Mouse (Mus musculus) erythroblast, embryonic 14.5 days (primary cell): Measurements from ENCODE around the gene Opn3. TPM values are rescaled to one million over a fixed set of nuclear protein-coding genes. Genes with fewer than 3 reads are reported as not detected.

Experiments used
- H3K27me3 ChIP-seq: 2 replicates; pipeline ENCODE4 v1.6.1; 2012; ENCODE audit warnings: inconsistent platforms; ENCODE audit not compliant: control insufficient read depth
- H3K36me3 ChIP-seq: 2 replicates; pipeline ENCODE4 v1.6.1; 2012; ENCODE audit warnings: mild to moderate bottlenecking, inconsistent platforms; ENCODE audit not compliant: control insufficient read depth
- H3K4me1 ChIP-seq: 2 replicates; pipeline ENCODE4 v1.6.1; 2012; ENCODE audit warnings: inconsistent platforms; ENCODE audit not compliant: control insufficient read depth
- H3K4me3 ChIP-seq: replicated peaks from 2 replicates; pipeline ENCODE3; 2012; ENCODE audit warnings: moderate library complexity, mild to moderate bottlenecking, inconsistent platforms
- H3K9me3 ChIP-seq: 2 replicates; pipeline ENCODE4 v1.6.1; 2012; ENCODE audit warnings: low read length, inconsistent platforms, mixed read lengths; ENCODE audit not compliant: control insufficient read depth
- GATA1 ChIP-seq: IDR thresholded peaks from 2 replicates; pipeline ENCODE4 v1.6.1; 2012; ENCODE audit warnings: low read length, inconsistent platforms, mixed read lengths
- TAL1 ChIP-seq: IDR thresholded peaks from 3 replicates; pipeline ENCODE4 v1.6.1; 2012; ENCODE audit warnings: low read length, inconsistent platforms, mixed read lengths
- polyA plus RNA-seq: library from polyadenylated mRNA; stranded (reverse); fragments of >175 nt; gene quantifications from 2 replicates; pipeline ENCODE4 v1.2.3, GENCODE M21; 2012

Gene Opn3
- 0.07 TPM in 1 of 2 replicates, not detected in the other for polyA plus RNA-seq

DNA sequence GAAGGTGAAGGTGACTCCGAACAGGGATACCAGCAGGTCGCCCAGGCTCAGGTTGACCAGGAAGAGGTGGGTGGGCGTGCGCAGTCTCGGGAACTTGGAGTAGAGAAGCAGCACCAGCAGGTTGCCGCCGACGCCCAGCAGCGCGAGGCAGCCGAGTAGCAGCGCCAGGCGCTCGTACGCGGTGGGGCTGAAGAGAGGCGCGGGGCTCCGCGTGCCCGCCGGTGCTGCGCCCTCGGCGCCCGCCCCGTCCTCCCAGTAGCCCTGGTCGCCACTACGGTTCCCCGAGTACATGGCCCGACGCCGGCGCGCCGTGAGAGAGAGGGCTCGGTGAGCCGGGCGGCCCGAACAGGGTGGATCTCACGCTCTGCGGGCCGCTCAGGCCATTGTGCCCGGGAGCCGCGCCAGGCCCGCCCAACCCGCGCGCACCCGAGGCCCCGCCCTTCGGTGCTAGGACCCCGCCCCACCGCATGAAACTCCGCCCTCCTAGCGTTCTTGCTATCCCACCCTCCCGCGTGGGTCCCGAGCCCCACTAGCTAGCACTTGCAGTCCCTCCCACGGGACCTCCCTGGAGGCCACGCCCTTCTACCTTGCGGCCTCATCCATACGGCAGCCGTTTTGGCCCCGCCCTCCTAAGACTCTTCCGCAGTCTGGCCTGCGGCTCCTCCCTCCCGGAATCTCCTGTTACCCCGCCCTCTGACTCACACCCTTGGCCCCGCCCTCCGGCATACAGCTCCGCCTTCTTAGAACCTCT, at the start of gene Opn3, which contains the start of gene Chml:
Opn3 (minus strand) TSS at position 531 of the 751 bp plus-strand sequence.
Chml (minus strand) TSS at position 656 of the 751 bp plus-strand sequence.
- Histone ChIP-seq H3K27me3 (no peaks in the 10 kb centered on the region), H3K4me1 (peaks cover 25% of the 10 kb centered on the region), H3K4me3 (peak within 1 kb of the TSS; percentile 85), H3K36me3 (peaks cover 7% of the 10 kb centered on the region), H3K9me3 (no peaks in the 10 kb centered on the region)
- TF ChIP-seq GATA1 (no peak), TAL1 (no peak)

DNA sequence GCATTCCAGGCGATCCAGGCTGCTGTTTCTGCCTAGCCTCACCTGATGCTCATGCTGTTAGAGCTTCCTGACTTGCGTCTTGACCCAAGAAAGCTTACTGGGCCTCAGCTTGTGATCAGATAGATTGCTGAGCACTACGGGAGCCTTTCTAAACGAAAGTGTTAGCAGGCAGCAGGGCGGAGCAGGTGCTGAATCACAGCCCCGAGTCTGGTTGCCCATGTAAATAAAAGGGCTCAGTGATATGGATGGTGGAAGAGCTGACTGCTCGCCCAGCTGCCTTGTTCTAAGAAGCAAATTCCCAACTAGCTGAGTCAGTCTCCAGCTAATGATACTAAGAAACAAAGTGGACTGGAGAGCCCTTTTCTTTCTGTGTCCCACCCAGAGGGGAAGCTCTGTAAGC, 33.2 kb upstream of the Opn3 start:
- no peak overlapping the region for H3K4me3 ChIP-seq
- H3K9me3 ChIP-seq = 0 out of 2 replicates have a peak, but pooled peaks cover 3% of the 10 kb centered on the region
- H3K4me1 ChIP-seq = no peaks in the 10 kb centered on the region
- no peak for TF ChIP-seq GATA1
- TF ChIP-seq TAL1 = no peak
- no peaks in the 10 kb centered on the region for H3K36me3 ChIP-seq
- H3K27me3 ChIP-seq = no peaks in the 10 kb centered on the region

- no peak overlapping the region for H3K4me3 ChIP-seq
- TF ChIP-seq GATA1 = no peak
- no peak for TF ChIP-seq TAL1
- H3K36me3 ChIP-seq = no peaks in the 10 kb centered on the region
- H3K27me3 ChIP-seq = no peaks in the 10 kb centered on the region
- no peaks in the 10 kb centered on the region for H3K4me1 ChIP-seq
- no peaks in the 10 kb centered on the region; the same call in 1 of the 2 replicates for H3K9me3 ChIP-seq
Measured at GRCm38 (mm10) chr1:175716832-175717231, 24.3 kb upstream of the Opn3 start.

DNA sequence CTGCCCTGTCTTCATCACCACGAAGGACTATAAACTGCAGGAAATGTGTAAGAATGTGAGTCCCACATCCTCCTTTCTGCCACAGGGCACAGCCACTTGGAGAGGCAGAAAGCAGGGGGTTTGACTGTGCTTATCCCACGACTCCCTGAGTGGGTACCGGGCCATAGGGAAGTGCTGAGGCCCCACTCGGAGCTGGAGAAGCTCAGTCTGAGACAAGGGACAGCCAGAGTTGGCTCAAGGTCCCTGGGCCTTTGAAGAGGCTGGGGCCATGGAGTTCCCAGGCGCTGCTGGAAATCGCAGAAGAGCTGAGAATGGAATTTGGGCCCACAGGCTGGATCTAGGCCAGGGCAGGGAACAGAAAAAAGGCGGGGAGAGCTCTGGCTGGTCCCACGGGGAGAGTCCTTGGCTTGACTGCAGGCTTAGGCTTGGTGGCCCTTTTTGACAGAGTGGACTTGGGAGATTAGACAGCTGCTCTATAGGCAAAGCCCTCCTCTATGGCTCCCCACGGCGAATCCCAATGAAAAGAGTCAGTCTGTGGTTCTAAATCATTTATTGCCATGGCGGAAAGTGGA, 19.8 kb upstream of the Opn3 start:
- H3K27me3 ChIP-seq = no peaks in the 10 kb centered on the region
- TF ChIP-seq TAL1 (no peak), GATA1 (no peak)
- no peaks in the 10 kb centered on the region for H3K36me3 ChIP-seq
- no peaks in the 10 kb centered on the region; the same call in 1 of the 2 replicates for H3K9me3 ChIP-seq
- H3K4me3 ChIP-seq = no peak overlapping the region
- no peaks in the 10 kb centered on the region for H3K4me1 ChIP-seq

DNA sequence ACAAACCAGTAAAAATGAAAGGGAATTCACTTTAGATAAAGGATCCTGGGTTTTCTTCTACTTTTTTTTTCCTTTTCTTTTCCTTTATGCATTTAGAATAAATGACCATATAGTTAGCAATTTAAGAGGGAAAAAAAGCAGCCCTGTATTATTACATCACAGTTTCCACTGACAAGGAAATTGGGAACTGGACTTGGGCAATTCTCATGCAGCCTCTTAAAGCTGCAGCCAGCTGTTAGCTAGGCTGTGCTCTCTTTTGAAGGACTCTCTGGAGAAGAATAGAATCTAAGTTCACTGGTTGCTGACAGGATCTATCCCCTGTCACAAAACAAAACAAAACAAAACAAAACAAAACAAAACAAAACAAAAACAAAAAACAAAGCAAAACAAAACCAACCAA, 15.4 kb upstream of the Opn3 start:
- TF ChIP-seq TAL1 = no peak
- TF ChIP-seq GATA1 = no peak
- H3K4me1 ChIP-seq = no peaks in the 10 kb centered on the region

DNA sequence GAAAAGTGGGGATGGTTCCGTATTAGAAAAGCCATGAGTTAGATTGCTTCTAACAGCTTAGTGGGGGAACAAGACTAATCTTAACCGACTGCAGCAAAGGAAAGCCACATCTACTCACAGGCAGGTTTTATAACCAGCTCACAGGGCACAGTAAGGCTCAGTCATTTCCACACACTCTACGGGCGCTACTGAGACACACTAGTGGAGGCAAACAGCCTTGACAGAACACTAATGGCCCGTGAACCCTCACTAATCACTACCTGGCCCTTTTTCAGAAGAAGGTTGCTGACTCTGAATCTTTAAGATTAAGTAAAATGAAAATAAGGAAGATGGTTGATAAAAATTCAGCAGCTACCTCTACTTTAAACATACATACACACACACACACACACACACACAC, 15.0 kb upstream of the Opn3 start:
- H3K36me3 ChIP-seq = no peaks in the 10 kb centered on the region
- no peaks in the 10 kb centered on the region for H3K4me1 ChIP-seq
- TF ChIP-seq TAL1 = no peak
- no peak for TF ChIP-seq GATA1

More for the DNA sequence above, 15.4 kb upstream of the Opn3 start:
- Histone ChIP-seq H3K4me3 (no peak overlapping the region), H3K27me3 (no peaks in the 10 kb centered on the region), H3K9me3 (no peaks in the 10 kb centered on the region), H3K36me3 (no peaks in the 10 kb centered on the region)

GRCm38 (mm10) chr1:175701145-175701544, 8.6 kb upstream of the Opn3 start:
- Histone ChIP-seq H3K9me3 (no peaks in the 10 kb centered on the region), H3K36me3 (no peaks in the 10 kb centered on the region)

More for the DNA sequence above, 15.0 kb upstream of the Opn3 start:
- Histone ChIP-seq H3K27me3 (no peaks in the 10 kb centered on the region), H3K4me3 (no peak overlapping the region), H3K9me3 (no peaks in the 10 kb centered on the region)

DNA sequence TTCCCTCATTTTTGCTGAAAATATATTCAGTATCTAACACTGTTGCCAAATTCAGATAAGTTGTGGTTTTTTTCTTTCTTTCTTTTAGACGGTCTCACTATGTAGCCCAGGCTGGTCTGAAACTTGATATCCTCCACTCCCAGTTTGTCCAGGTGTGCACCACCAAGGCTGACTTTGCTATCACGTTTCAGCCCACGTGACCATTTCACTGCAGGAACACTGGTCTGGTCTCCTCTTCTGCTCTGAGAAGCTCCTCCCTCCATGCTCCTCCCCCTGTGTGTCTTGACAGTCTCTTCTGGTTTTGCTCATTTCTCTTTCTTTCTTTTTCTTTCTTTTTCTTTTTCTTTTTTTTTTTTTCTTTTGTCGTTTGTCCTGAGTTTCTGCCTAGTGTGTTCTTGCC, 7.2 kb upstream of the Opn3 start:
- Histone ChIP-seq H3K4me1 (no peaks in the 10 kb centered on the region), H3K27me3 (no peaks in the 10 kb centered on the region), H3K9me3 (no peaks in the 10 kb centered on the region), H3K4me3 (no peak overlapping the region), H3K36me3 (no peaks in the 10 kb centered on the region)
- TF ChIP-seq TAL1 (no peak), GATA1 (no peak)

More at GRCm38 (mm10) chr1:175701145-175701544, 8.6 kb upstream of the Opn3 start:
- H3K27me3 ChIP-seq = no peaks in the 10 kb centered on the region
- H3K4me1 ChIP-seq = no peaks in the 10 kb centered on the region
- no peak overlapping the region for H3K4me3 ChIP-seq
- TF ChIP-seq TAL1 (no peak), GATA1 (no peak)

GRCm38 (mm10) chr1:175699375-175699774, 6.8 kb upstream of the Opn3 start:
- no peaks in the 10 kb centered on the region for H3K36me3 ChIP-seq
- TF ChIP-seq TAL1 (no peak), GATA1 (no peak)

More at GRCm38 (mm10) chr1:175699375-175699774, 6.8 kb upstream of the Opn3 start:
- no peaks in the 10 kb centered on the region for H3K9me3 ChIP-seq
- no peak overlapping the region for H3K4me3 ChIP-seq
- no peaks in the 10 kb centered on the region for H3K27me3 ChIP-seq
- no peaks in the 10 kb centered on the region for H3K4me1 ChIP-seq
